Mouse (Mus musculus): ENCODE data around the gene Rpf1. TPM values are rescaled to one million over a fixed set of nuclear protein-coding genes. Genes with fewer than 3 reads are reported as not detected.

Rpf1 gene
- total RNA-seq, 2 experiments from 2014 or later: 13.2 to 14.8 TPM

DNA sequence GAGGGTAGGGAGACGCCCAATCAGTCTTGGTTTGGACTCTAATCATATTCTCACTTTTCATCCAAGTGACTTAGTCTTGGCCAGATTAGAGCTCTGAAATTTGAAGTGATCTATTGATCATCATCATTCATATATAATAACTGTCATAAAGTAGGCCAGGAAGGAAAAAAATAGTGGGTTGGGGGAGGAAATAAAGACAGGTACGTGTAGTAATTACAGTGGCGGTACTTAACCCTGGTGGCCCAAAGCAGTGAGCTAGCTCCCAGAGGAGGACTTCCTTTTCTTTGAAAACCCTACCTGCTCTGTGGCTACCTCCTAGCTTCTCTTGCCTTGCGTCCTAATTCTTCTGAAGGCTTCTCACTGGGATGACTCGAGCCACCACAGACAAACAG, 20.4 kb downstream of the Rpf1 start:
- DNase-seq: no peak

DNA sequence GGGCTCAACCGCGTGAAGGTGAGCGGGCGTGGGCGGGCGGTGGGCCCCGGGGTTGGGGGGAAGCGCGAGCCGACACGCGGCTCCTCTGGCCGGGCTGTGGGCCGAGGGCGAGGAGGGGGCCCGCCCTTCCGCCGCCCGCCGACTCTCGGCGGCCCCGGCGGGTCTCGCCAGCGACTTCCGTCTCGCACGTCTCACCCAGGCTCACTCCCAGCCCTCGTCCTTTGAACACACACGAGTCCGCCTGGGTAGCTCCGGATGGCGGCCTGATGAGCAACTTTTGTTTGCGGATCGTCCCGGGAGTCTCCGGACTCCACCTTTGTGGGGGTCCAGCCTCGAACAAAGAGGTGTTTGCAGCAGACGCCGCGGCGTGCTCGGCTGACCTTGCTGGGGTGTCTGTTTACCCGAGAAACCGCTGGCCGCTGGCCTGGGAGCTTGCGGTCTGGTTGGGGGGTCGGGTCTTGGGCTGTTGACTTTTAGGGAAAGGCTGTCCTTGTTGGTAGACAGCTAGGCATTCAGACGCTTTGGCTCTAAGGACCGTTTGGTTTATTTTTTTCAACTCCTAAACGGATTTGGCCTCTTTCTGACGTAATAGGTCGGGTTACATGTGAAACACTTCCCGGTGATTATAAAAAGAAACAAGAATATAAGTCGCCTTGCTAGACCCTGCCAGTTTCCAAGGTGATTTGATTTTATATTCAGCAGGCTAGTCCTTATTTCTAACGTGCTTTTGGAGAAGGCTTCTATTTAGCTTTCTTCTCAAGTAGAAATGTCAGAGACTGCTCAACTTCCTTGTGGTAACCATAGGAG, 21.0 kb downstream of the Rpf1 start:
- peak; percentile 75 to 80 for DNase-seq

DNA sequence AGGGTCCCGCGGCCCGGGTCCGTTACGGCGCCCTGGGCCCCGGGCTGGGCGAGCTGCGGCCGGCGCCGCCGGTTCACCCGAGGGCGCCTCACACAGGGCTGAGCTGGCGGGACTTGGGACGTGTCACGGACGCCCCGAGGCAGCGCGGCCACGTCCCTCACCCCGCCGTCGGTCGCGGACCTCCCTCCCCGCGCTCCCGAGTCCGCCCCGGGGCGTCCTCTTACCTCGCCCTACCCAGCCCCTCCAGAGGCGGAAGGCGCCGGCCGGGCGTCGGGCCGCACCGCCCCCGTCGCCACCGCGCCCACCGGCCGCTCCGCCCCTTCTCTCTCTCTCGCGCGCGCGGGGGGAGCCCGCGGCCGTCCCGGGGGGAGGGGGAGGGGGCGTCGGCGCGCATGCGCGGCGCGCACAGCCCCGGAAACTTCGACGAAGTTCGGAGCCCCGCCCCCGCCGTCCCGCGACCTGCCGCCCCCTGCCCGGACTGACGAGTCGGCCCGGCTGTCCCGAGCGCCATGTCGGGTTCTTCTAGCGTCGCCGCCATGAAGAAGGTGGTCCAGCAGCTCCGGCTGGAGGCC, 21.7 kb downstream of the Rpf1 start, which contains the start of the genes Spata1 and Gng5:
Gene Spata1, minus strand, starts transcription at position 323 of the 572 bp plus-strand sequence.
Gene Gng5, plus strand, starts transcription at position 377 of the 572 bp plus-strand sequence.
- DNase-seq: peak; percentile 90 to 93

- no peak for DNase-seq
Observed at GRCm38 (mm10) chr3:146498989-146499388, 22.2 kb downstream of the Rpf1 start.

DNA sequence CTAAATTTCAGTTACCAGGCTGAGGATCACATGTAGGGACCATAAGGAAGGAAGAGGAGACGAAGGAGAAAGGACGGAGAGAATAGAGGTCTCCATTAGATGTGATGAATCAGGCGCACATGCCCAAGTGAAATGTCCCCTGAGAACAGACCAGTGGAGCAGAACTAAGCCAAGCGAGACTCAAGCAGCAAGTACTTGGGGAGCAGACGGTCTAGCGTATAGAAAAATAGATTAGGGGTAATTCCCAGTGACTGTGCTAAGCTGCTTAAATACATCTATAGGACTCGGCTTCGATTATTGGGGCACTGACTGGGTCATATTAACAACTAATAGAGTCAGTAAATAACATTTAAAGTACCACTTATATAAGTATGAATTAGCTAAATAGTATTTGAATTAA, 26.3 kb downstream of the Rpf1 start:
- no peak for DNase-seq

- no peak for DNase-seq
Observed at GRCm38 (mm10) chr3:146486464-146486863, 34.8 kb downstream of the Rpf1 start.

DNA sequence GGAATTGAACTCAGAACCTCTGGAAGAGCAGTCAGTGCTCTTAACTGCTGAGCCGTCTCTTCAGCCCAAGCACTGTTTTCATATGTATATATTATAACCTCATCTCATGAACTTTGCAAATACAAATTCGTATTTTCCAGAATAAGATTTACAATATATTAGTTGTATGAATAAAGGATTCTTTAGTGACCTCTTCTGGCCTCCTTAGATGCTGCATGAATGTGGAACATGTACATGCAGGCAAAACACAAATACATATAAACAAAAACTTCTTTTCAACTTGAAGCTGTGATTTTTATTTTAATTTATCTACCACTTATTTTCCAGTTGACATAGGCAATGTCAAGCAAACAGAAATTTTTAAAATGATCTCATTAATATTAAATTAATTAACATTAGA, 39.2 kb downstream of the Rpf1 start:
- DNase-seq: no peak

GRCm38 (mm10) chr3:146474428-146474827, 46.8 kb downstream of the Rpf1 start:
- DNase-seq: no peak

GRCm38 (mm10) chr3:146473741-146474140, 47.5 kb downstream of the Rpf1 start:
- no peak for DNase-seq

- DNase-seq: no peak
Observed at GRCm38 (mm10) chr3:146472657-146473056, 48.6 kb downstream of the Rpf1 start.

- DNase-seq: no peak
Observed at GRCm38 (mm10) chr3:146469226-146469625, 52.0 kb downstream of the Rpf1 start.

DNA sequence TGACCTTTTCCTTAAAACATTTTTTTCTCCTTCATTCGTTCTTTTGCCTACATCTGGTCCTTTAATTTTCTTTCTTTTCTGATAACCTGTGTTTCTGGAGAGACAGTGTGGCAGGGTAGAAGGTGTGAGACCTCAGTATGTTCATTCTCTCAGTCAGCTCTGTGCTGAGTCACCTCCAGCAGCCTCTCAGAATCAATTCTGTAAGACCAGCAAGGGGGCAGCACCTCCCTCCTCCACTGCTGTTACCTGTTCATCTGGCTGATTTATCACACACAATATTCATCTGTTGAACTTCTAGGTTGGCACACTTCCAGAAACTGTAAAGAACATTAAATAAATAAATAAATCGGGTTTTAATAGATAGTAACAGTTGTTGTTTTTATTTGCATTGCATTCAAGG, 58.3 kb downstream of the Rpf1 start:
- DNase-seq: no peak

Other genes with a start within 250 kb of the Rpf1 start
- gene Ssx2ip, start 116.8 kb downstream of the Rpf1 start, total RNA-seq (2021): 10 to 100 TPM; 13.0 to 15.1 TPM
- gene Ctbs, start 71.6 kb downstream of the Rpf1 start, total RNA-seq (2021): 1 to 10 TPM; 2.6 to 3.4 TPM
- 1 to 10 TPM; 1.1 to 2.5 TPM for gene Spata1, start 21.7 kb downstream of the Rpf1 start, total RNA-seq (2021)
- gene Gng5, start 21.6 kb downstream of the Rpf1 start, total RNA-seq (2021): 100 to 1,000 TPM; 205 to 275 TPM
- gene Uox, start 49.0 kb upstream of the Rpf1 start, total RNA-seq (2021): not detected
- not detected for gene Dnase2b, start 94.2 kb upstream of the Rpf1 start, total RNA-seq (2021)
- not detected for gene 4930503B20Rik, start 129.9 kb upstream of the Rpf1 start, total RNA-seq (2021)
- gene Samd13, start 164.2 kb upstream of the Rpf1 start, total RNA-seq (2021): 1 to 10 TPM; 2.3 TPM